Mouse (Mus musculus): ENCODE results near the gene Slc30a2. TPM values are rescaled to one million over a fixed set of nuclear protein-coding genes. Genes with fewer than 3 reads are reported as not detected.
"Not testable (repeated sequence)": the region's sequence is repeated elsewhere in the genome, so short reads cannot be mapped to it uniquely, and the experiment has no call there.

The Slc30a2 gene
- total RNA-seq, 2 experiments from 2014 or later: 13.7 to 17.4 TPM

- DNase-seq: peak; percentile 87
Observed at GRCm38 (mm10) chr4:134356591-134357460, 13.8 kb downstream of the Slc30a2 start.

- DNase-seq: no peak
Observed at GRCm38 (mm10) chr4:134357461-134357771, 14.4 kb downstream of the Slc30a2 start.

- no peak for DNase-seq
Observed at GRCm38 (mm10) chr4:134359649-134360048, 16.7 kb downstream of the Slc30a2 start.

GRCm38 (mm10) chr4:134361215-134361614 is 18.2 kb downstream of the Slc30a2 start:
- DNase-seq: no peak

- DNase-seq: peak; percentile 84
Observed at GRCm38 (mm10) chr4:134362124-134362523, 19.1 kb downstream of the Slc30a2 start.

GRCm38 (mm10) chr4:134362586-134362985 is 19.6 kb downstream of the Slc30a2 start:
- peak; percentile 62 for DNase-seq

GRCm38 (mm10) chr4:134365280-134365679 is 22.3 kb downstream of the Slc30a2 start:
- DNase-seq: no peak

GRCm38 (mm10) chr4:134370649-134371221 is 27.8 kb downstream of the Slc30a2 start:
- DNase-seq: no peak

GRCm38 (mm10) chr4:134371316-134371855 is 28.4 kb downstream of the Slc30a2 start:
- no peak for DNase-seq

- DNase-seq: peak; percentile 90
Observed at GRCm38 (mm10) chr4:134372294-134372747, 29.3 kb downstream of the Slc30a2 start.

- DNase-seq: no peak
Observed at GRCm38 (mm10) chr4:134373295-134373694, 30.3 kb downstream of the Slc30a2 start.

GRCm38 (mm10) chr4:134374306-134374705 is 31.3 kb downstream of the Slc30a2 start:
- DNase-seq: no peak

GRCm38 (mm10) chr4:134378089-134378615 is 35.2 kb downstream of the Slc30a2 start:
- no peak for DNase-seq

GRCm38 (mm10) chr4:134379510-134379909 is 36.5 kb downstream of the Slc30a2 start:
- no peak for DNase-seq

- DNase-seq: not testable (repeated sequence)
Observed at GRCm38 (mm10) chr4:134383750-134384149, 40.8 kb downstream of the Slc30a2 start, which contains the start of gene Extl1. Gene Extl1, minus strand, starts transcription at chr4:134383850.

- no peak for DNase-seq
Observed at GRCm38 (mm10) chr4:134387268-134387667, 44.3 kb downstream of the Slc30a2 start.

GRCm38 (mm10) chr4:134388397-134388796 is 45.4 kb downstream of the Slc30a2 start:
- DNase-seq: peak; percentile 85

GRCm38 (mm10) chr4:134391636-134392035 is 48.7 kb downstream of the Slc30a2 start:
- no peak for DNase-seq

- DNase-seq: no peak
Observed at GRCm38 (mm10) chr4:134392595-134392994, 49.6 kb downstream of the Slc30a2 start.

GRCm38 (mm10) chr4:134393026-134393425 is 50.0 kb downstream of the Slc30a2 start:
- DNase-seq: no peak

GRCm38 (mm10) chr4:134395142-134395541 is 52.2 kb downstream of the Slc30a2 start:
- DNase-seq: no peak

GRCm38 (mm10) chr4:134395977-134396825 is 53.2 kb downstream of the Slc30a2 start, which contains the start of gene Pafah2:
Gene Pafah2, plus strand, starts transcription at chr4:134396320.
- peak; percentile 94 for DNase-seq
